Mouse (Mus musculus): ENCODE data around the gene Tnni3.
A peak's percentile ranks its signal among the peaks of the same experiment; 100 is the strongest.

Gene Tnni3

DNA sequence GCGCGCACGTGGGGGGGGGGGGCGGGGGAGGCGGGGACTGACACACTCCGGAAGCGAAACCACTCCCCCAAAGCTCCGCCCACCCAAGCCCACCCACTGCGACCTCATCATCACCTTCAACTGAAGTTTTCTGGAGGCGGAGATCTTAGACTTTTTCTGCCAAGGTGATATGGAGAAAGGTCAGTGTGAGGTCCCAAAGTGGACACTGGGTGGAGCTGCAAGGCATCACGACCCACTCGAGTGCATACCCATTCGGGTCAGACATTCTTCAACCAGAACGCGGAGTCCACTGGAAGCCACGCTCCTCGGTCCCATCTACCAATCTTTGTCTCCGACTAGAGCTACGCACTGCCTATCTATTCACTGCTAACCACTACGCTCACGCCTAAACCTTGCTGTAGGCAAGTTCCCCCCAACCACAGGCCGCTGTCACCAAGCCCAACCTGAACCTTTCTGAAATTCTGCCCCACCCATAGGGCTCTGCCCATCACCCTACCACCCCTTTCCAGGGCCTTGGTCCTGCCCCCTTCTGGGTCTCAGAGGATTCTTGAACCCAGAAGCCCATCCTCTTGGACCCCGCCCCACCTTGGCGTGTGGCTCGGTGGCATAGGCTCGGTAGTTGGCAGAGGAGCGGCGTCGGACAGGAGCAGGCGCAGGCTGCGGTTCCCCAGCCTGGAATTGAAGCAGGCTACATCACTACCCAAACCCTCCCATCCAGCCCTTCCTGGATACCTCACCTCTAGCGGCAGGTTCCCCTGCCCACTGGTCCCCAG is 2.6 kb downstream of the Tnni3 start:
- no peak for DNase-seq (ENCODE audit: low spot score)

DNA sequence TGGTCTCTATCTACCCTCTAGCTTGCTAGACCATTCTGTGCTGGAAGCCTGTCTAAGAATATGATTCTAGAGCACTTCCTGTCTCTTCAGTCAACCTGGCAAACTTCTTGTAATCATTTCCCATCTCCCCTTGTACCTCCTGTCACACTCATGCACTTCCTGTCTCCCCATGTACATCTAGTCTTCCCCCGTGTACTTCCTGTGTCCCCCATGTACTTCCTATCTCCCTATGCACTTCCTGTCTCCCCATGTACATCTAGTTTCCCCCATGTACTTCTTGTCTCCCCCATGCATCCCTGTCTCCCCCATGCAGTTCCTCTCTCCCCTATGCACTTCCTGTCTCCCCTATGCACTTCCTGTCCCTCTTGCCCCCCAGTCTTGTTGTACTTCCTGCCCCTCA is 5.5 kb downstream of the Tnni3 start:
- DNase-seq (ENCODE audit: low spot score), result no peak

DNA sequence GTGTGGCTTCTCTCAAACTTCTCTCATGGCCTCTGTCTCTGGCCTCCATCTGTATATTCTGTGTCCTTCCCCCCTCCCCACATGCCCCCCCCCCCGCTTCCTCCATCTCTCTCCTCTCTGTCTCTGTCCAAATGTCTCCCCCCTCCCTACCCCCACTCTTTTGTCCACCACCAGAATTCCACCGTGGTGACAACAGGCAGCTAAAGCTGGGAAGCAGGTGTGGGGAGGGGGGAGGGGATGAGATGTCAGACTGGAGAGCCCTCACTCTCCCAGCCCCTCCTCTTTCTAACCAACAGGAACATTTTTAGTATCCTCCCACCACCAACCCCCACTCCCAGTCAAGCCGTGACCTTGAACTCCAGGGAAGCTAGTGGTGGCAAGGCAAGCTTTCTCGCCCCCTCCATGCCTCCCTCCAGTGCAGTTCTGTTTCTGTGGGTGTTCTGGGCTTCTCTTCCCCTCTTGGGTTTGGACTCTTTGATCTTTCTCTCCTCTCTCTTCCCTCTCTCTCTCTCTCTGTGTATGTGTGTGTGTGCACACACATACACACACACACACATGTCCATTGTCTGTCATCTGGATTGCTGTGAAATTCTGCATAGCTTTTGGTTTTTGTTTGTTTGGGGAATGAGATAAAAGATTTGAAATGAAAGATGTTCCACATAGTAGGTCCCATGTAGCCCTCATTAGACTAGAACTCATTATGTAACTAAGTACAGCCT is 7.5 kb downstream of the Tnni3 start, which contains the start of gene Tnnt1:
Gene Tnnt1, minus strand, starts transcription at position 51 of the 719 bp plus-strand sequence.
- no peak for DNase-seq (ENCODE audit: low spot score)

DNA sequence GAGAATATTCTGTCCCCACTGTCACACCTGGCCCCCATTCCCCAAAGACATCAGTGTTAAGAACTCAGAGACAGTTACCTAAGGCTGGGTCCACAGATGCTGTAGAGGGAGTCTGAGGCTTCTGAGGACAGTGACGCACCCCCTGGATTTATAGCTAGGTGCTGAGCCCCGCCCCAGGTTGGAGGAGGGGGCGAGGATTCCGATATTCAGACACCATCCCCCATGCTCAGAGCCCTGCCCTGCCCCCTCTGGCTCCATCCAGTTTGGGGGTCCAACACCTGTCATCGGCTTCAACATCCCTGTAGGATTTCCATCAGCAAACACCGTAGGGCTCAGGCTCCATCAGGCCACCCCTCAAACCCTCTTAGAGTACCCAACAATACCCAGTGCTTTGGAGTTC is 8.2 kb downstream of the Tnni3 start:
- DNase-seq (ENCODE audit: low spot score), result no peak

DNA sequence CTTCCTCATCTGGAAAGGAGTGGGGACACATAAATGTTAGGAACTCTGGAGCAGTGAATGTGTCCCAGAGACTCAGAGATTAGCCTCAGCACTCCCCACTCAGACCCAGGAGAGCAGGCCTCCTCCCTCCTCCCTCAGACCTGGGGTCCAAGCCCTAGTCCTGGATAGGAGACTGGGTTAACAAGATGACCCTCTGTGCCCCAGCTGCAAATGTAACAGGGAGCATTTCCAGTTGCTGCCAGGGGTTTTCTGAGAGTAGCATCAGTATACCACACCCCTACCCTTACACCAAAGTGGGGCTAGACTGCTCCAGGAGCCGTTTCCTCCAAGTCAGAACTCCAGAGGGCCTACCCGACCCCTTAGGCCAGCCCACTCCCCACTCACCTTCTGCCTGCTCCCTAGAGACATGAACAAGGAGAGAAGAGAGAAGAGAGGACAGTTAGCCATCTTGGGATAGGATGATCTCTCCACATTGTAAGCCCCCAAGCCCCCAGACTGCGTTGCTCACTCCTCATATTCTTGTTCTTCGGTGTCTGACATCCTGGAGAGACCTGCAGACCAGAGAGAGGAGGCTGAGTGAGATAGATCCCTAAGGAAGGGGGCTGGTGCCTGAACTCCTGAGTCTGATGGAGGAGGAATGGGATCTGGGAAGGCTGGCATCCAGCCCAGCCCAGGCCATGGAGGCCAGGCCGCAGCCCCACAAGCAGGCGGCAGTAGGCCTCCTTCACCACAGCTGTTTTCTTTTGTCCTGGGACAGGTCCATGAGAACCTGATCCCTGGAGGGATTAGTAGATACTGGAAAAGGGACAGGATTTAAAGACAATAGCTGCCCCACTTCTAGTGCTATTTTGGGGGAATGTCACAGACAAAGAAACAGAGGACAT is 10.0 kb downstream of the Tnni3 start:
- no peak for DNase-seq (ENCODE audit: low spot score)

DNA sequence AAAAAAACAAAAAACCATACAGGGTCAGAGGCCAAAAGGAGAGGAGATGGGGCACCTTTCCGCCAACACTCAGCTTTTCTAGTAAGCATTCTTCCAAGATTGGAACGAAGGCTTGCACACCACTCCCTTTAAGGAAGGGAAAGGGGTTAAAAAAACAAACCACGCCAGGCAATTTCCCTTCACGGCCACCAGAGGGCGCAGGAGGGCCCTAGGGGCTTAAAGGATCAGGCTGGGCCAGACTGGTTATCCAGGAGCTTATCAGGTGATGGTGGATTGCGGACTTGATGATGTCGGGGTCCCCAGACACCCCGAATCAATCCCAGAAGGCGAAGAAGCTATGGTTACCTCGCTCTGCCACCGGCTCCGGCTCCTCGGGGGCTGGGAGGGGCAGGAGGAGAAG is 10.8 kb downstream of the Tnni3 start:
- DNase-seq (ENCODE audit: low spot score), result peak; percentile 43

DNA sequence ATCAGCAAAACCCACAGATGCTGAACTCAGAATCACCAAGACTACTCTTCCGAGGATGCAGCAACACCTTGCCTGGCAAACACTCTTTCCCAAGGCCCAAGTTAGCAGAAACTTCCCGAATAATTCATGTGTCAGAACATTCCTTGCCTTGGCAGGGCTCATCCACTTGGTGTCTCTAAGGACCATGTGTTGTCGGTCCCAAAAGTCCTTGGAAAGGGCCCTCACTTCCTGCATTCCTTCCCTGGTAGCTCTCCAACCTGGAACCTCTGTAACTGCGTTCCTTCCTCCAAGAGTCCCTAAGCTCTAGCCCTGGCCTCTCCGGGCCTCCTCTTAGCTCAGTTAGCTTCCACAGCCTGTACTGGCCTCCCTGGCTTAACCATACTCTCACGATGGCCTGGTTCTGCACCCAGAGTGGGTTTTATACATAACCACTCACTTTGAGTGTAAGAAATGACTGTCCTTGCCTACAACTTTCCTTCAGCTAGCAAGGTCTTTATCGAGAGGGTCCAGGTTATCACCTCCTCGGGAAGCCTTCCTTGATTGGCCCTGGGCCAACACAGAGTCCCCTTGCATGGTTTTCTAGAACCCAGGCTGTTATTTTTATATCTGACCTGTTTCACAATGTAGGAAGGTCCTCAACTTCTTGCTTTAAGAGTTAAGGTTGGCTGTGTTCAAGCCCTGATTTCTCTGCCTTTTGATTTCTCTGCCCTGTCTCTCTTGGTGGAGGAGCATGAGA is 12.4 kb downstream of the Tnni3 start:
- no peak for DNase-seq (ENCODE audit: low spot score)

DNA sequence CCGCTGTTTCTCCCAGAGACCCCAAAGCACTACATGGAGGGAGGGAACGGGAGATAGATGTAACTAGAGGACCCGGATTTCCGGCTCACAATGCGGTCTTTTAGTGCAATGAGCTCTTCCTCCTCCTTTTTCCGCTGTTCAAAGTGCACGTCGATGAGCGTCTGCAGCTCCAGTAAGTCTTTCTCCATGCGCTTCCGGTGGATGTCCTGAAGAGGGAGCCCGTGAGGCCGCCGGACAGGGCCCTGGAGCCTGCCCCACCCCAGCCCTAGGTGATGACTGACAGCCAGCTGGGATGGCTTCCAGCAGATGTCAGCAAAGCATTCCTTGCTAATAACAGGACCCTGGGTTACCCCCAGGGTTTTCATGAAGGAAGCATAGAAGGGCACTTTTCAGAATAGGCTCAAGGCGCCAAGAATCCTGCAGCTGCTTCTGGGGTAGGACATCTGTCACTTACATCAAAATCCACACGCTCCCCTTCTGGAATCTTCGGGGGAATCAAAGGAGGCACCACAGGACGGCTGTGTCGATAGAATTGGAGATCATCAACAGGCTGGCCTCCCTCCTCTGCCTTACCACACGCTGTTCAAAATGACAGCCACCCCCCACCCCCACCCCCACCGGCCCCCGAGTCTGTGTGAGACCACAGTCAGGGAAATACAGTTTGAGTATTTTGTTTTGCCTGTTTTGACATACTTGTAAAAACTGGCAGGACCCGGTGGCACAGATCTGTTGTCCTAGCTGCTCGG is 14.0 kb downstream of the Tnni3 start:
- peak; percentile 66 for DNase-seq (ENCODE audit: low spot score)

DNA sequence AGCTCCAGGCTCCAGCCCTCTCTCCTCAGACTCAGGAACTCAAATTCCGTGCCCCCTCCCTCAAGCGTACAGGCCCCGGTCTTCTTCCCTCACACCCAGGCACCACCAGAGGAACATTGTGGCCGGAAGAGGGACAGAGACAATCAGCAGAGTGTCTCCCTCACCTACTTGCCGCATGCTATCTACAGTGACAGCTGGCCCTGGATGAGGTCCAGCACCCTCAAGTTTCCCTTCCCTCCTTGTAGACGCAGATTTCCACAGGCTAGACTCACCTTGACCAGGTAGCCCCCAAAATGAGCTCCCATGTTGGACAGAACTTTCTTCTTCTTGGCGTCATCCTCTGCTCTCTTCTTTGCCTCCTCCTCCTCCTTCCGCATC is 15.3 kb downstream of the Tnni3 start:
- DNase-seq (ENCODE audit: low spot score), result no peak

DNA sequence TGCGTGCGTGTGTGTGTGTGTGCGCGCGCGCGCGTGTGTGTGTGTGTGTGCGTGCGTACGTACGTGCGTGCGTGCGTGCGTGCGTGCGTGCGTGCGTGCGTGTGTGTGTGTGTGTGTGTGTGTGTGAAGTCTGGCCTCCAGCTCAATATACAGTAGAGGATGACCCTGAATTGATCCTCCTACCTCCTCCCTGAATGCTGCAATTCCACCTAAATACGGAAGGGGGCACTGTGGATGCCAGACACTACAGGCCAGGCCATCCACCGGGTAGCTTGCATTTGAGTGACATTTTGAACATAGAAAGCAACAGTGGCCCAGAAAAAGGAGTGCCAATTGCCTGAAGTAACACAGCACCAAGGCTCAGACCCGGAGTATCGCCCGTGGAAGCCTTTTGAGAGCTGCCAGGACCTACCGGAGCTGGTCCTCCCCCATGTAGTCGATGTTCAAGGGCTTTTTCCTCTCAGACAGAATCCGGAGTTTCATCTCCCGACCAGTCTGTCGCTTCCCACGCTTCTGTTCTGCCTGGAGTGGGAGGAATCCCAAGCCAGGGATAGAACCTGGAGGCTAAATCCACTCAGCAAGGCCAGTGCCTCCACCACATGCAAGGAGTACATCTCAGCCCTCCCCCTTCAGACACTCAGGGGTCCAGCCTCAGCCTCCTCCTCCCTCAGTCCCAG is 15.8 kb downstream of the Tnni3 start:
- DNase-seq (ENCODE audit: low spot score), result no peak

DNA sequence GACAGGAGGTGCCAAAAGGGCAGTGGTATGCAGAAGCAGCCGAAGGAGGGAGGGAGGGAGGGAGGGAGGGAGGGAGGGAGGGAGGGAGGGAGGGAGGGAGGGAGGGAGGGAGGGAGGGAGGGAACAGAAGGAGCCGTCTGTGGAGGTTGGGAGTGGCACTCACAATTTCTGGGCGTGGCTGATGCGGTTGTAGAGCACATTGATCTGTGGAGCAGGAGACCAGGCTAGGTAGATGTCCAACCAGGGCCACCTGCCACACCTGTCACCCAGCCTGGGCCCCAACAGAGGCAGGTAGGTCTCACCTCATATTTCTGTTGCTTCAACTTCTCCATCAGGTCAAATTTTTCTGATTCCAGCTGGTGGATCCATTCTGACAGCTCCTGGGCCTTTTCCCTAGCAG is 16.8 kb downstream of the Tnni3 start:
- no peak for DNase-seq (ENCODE audit: low spot score)

DNA sequence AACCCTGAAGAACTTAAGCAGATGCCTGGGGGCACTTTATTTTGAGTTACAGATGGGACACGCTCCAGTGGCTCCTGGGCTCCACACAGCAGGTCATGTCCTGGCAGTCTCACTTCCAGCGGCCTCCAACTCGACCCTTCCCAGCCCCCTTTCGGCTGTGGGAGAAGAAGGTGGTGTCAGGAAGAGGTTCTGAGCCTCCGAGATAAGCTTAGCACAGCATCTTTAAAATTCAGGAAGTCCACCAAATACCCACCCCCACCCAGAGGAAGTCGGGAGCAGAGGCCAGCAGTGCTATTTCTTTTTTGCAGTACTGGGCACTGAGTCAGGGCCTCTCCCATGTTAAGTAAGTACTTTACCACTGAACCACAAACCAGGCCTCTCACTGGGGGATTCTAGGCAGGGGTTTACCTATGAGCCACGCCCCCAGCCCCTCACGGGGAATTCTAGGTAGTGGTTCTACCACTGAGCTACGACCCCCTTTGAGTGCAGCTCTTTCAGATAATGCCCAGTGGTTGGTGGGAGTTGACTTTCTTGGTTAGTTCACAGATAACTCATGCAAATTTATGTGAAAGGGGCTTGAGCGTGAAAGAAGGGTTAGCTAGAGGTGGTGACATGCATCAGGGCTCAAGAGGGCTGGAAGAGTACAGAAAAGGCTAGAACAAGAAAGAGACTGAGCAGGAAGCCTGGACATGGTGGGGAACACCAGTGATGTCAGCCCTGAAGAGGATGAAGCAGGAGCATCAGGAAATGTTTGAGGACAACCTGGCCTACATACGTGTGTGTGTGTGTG is 19.2 kb downstream of the Tnni3 start:
- DNase-seq (ENCODE audit: low spot score), result no peak

DNA sequence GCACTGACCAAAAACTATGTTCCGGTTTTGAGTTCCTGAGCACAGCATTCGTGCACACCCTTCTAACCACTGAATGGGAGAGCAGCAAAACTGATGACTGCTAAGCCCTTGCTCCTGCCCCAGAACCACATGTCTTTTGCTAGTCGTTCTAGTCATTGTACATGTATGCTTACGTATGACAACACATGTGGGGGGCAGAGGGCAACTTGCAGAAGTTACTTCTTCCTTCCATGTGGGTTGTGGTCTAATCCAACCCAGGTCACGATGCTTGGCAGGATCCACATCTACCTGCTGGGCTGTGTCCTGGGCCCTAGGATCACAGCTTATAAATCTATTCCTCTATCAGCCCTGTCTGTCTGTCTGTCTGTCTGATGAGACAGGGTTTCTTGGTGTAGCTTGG is 20.2 kb downstream of the Tnni3 start:
- no peak for DNase-seq (ENCODE audit: low spot score)

DNA sequence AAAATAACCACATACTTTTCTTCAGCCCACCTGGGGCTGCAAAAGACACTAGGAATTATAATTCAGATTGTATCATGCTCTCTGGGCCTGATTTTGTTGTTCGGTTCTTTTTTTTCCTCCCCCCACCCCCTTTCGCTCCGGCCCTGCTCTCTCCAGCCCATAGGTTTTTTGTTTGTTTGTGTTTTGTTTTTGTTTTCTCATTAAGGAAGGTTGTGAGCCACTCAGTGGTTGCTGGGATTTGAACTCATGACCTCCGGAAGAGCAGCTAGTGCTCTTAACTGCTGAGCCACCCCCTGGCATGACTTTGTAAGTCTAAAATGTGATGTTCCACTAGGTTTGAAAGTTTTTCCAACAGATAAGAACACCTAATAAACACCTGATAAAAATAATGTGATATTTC is 20.9 kb downstream of the Tnni3 start:
- DNase-seq (ENCODE audit: low spot score), result no peak

DNA sequence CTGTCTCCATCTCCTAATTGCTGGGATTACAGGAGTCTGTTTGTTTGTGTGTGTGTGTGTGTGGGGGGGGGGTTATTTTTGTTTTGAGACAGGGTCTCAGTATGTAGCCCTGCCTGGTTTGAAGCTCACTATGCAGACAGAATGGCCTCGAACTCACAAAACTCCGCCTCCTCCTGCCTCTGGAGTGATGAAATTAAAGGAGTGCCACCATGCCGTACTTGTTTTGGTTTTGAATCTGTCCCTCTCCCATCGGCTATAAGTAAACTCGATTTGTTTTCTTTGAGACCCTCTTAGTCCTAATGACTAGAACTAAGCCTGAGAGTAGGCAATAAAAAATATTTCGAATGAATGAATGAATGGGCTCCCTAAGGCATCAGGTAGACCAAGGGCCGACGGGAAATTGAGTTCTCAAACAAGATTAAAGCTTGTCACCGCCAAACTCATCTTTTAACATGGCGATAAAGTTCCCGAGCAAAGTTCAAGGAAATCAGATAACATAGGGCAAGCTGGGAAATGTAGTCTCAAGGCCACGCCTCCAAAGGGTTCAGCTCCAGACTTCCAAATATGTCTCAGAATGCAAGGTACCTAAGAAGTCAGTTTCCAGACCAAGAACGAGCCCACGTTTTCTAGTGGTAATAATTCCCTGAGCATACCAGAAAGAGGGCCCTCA is 21.5 kb downstream of the Tnni3 start:
- DNase-seq (ENCODE audit: low spot score), result no peak

DNA sequence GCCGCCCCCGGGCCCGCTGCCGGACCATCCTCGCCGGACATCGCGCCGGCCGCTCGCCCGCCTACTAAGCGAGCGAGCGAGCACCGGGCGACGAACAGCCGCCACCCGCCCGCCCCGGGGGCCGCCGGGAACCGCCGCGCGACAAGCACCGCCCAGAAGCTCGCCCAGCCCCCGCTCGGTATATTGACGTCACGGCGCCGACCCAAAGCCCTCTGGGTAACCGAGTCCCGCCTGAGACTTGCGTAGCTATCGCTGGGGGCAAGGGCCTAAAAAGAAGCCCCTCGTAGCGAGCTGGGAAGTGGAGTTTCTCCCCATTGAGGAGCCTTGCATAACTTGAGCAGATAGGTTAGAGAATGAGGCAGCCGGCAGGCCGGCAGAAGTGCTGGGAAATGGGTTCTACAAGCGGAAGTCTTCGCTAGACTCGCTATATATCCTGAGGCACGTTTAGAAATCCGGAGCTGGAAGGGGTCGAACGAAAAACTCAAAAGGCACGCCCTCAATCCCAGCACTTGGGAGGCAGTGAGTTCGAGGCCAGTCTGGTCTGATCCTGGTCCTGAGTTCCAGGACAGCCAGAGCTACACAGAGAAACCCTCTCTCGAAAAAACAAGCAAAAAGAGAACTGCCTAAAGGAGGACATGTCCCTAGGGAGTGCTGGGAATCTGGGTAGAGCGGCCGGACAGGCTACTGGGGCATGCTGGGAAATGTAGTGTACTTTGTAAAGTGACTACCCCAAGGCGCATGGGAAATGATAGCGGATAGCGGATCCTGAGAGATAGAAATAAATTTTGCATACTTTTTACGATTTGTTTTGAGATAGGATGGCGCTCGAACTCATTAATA is 22.3 kb downstream of the Tnni3 start, which contains the start of gene Ppp1r12c:
Gene Ppp1r12c, minus strand, starts transcription at position 123 of the 840 bp plus-strand sequence.
- DNase-seq (ENCODE audit: low spot score), result peak; percentile 93

DNA sequence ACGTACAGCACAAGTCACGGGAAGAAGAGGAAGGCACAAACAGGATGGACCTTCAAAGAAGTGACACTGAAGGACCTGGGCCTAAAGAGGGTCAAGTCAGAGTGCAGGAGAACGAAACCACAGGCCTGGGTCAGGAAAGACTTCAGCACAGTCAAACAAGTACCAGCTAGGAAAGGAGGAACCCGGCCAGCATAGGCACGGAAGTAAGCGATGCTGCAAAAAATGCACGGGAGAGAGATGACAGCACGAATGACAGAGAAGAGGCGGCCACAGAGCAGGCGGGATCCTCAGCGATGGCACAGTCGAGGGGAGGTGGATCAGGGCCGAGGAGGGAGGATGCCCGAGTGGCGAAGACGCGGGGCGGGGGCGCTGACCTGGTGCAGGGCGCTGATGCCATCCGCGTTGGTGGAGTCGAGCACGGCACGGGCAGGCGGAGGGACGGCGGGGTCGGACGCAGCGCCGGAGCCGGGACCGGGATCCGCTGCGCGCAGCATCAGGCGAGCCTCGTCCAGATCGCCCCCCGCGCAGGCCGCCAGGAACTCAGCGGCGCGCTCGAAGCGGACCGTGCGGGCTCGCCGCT is 23.0 kb downstream of the Tnni3 start:
- DNase-seq (ENCODE audit: low spot score), result peak; percentile 41

DNA sequence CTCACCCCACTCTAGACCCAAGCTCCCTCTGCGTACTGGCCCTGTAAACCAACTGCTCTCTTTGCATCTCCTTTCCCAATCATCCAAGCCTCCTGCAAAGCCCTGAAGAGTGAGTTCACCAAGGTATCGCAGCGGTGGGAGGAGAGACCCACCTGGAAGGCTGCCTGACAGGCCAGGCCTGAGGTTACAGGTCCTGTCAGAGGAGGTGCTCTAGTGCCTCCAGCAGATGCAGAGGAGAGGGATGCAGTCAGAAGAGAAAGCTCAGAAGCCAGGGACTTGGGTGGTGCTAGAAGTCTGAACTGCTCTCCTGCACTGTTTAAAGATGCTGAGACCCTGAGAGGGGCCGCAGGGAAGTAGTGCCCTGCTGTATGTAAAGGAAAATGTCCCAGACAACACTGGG is 25.0 kb downstream of the Tnni3 start:
- DNase-seq (ENCODE audit: low spot score), result no peak
